Mouse (Mus musculus): ENCODE data around the gene Slit2.

DNA sequence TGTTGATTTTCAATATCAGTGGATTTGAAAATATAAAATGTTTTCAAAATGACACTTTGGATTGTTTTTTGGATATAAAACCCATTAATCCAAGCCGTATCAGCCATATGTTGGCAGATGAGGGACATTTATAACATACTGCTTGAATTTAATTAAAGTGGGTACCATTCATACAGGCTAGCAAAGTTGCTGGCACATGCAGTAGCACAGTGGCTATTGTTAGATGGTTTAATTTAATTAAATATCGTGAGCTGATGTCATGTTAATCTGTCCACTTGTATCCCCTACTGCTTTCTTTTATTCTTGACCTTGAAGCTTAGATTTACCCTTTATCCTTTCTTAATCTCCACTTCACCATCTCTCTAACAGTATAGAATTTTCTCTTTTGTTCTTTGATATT lies 232.3 kb downstream of the Slit2 start:
- TF ChIP-seq CTCF (IDR thresholded peaks at IDR 0.05; ENCODE audit: control insufficient read depth, insufficient read depth, insufficient replicate concordance, low read depth, low read length) (no peak), POLR2A (IDR thresholded peaks at IDR 0.05; ENCODE audit: control insufficient read depth, low read depth, low read length) (no peak)

Measured in testis, adult 2 months (tissue).